Mouse (Mus musculus): ENCODE data around the gene Slc51a.

- TF ChIP-seq CTCF (IDR thresholded peaks at IDR 0.05; ENCODE audit: insufficient read depth, low read depth, low read length): no peak
- no peak for TF ChIP-seq POLR2A (IDR thresholded peaks at IDR 0.05; ENCODE audit: insufficient read depth, low read depth, low read length)
Observed at GRCm38 (mm10) chr16:32512921-32513320, 25.2 kb upstream of the Slc51a start.

Data from olfactory bulb, adult 2 months (tissue).